Mouse (Mus musculus): ENCODE data around the gene Ankrd33. TPM values are rescaled to one million over a fixed set of nuclear protein-coding genes. Genes with fewer than 3 reads are reported as not detected.

Gene Ankrd33
- total RNA-seq, 2 experiments from 2014 or later: not detected

Other genes with a start within 250 kb of the Ankrd33 start
- 100 to 1,000 TPM; 197 to 226 TPM for gene Scn8a, start 245.9 kb upstream of the Ankrd33 start, total RNA-seq (2021)
- not detected for gene Gm47841, start 68.4 kb upstream of the Ankrd33 start, total RNA-seq (2021)
- gene Fignl2, start 37.2 kb upstream of the Ankrd33 start, total RNA-seq (2021): 1 to 10 TPM; 1.3 to 1.4 TPM
- gene Acvrl1, start 12.8 kb downstream of the Ankrd33 start, total RNA-seq (2021): 10 to 100 TPM; 12.1 to 14.2 TPM
- gene Acvr1b, start 58.3 kb downstream of the Ankrd33 start, total RNA-seq (2021): 100 to 1,000 TPM; 102 to 112 TPM
- 100 to 1,000 TPM in 1 of 2 experiments, 10 to 100 TPM in 1; 77.7 to 111 TPM for gene Grasp, start 108.4 kb downstream of the Ankrd33 start, total RNA-seq (2021)
- 100 to 1,000 TPM; 171 to 181 TPM for gene Nr4a1, start 138.5 kb downstream of the Ankrd33 start, total RNA-seq (2021)
- 10 to 100 TPM; 45.5 to 53.6 TPM for gene Atg101, start 168.5 kb downstream of the Ankrd33 start, total RNA-seq (2021)
- under 1 TPM; 0.40 to 0.42 TPM for gene 6030408B16Rik, start 177.5 kb downstream of the Ankrd33 start, total RNA-seq (2021)

Measured in left cerebral cortex, adult 18-20 months (tissue).